Mouse (Mus musculus): ENCODE results near the gene Gna15.

GRCm38 (mm10) chr10:81472403-81473002 is 51.5 kb downstream of the Gna15 start:
- TF ChIP-seq POLR2A (IDR thresholded peaks at IDR 0.05; ENCODE audit: extremely low read depth, insufficient read depth, low read length) (no peak), CTCF (IDR thresholded peaks at IDR 0.05; ENCODE audit: extremely low read depth, insufficient read depth, low read length) (no peak)

Data from cortical plate, adult 2 months (tissue).